Mouse (Mus musculus): ENCODE results near the gene Lrrn2. TPM values are rescaled to one million over a fixed set of nuclear protein-coding genes. Genes with fewer than 3 reads are reported as not detected.
A peak's percentile ranks its signal among the peaks of the same experiment; 100 is the strongest.

Lrrn2 gene
- total and polyA plus RNA-seq, 2 experiments from 2014 or later, result 44.6 to 90.9 TPM

DNA sequence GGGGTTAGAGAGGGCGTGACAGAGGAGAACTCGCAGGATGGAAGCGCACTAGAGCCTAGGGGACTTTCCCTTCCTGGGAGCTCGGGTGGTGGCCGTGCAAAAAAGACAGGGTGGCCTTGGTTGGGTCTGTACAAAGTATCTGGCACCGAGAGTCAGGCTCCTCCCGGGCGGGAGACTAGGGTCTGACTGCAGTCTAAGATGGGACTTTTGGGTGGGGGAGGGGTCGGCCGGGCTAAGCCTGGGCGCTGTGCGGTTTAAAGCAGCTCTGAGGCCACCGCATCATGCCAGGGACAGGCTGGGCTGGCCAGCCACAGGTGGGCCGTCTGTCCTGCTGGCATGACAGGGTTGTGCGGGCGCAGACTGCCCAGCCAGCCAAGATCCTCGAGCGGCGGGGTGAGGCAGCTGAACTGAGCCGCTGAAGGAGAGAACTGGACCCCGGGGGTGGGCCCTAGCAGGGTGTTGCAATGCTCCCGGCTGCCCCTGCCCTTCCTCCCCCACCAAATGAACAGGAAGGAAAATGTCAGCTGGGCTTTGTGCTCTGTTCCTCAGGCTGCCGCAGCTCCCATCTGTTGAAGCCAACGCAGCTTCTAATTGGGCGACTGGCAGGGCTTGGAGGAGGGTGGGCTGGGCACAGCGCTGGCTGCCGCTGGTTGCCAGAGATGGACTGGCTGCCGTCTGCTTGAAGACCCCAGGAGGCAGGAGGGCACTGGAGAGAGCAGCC lies 1.1 kb downstream of the Lrrn2 start:
- DNase-seq (peak; percentile 84), ATAC-seq (peak; percentile 87)
- Histone ChIP-seq H3K27me3 (ENCODE audit: insufficient read depth, low read length) (no peaks in the 10 kb centered on the region), H3K4me3 (ENCODE audit: low read depth, low read length) (peak overlapping the region; percentile 88), H3K36me3 (ENCODE audit: insufficient read depth) (no peaks in the 10 kb centered on the region), H3K9ac (peak overlapping the region; percentile 92), H3K27ac (ENCODE audit: low read depth, low read length) (peak overlapping the region; percentile 92), H3K9me3 (ENCODE audit: low read length) (no peaks in the 10 kb centered on the region), H3K4me2 (ENCODE audit: low read depth) (peak overlapping the region; percentile 84), H3K4me1 (ENCODE audit: insufficient read depth) (peaks cover 20% of the 10 kb centered on the region)
- peak; percentile 11; the same call in 1 of the 2 replicates for TF ChIP-seq CTCF (IDR thresholded peaks at IDR 0.05; ENCODE audit: low read depth)
- under 1% methylated on average over 28 of the region's 28 CpGs for whole genome bisulfite sequencing

DNA sequence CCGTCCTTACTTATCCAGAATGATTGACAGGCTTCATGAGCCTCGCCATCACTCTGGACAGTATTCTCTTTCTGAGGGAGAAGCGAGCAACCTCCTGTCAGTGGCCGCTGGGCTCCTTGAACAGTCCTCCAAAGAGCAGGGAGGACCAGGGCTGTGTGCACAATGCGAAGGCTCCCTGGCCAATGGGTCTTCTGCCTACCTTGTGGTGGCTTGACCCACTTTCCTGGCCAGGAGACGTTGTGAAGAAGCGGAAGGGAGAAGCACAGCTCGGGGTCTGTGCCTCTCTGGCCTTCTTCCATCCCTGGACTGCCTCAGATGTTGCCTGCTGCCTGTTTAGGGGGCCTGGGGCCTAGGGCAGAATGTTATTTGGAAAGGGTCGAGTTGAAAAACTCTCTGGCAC lies 1.8 kb downstream of the Lrrn2 start:
- peaks cover 20% of the 10 kb centered on the region for H3K4me1 ChIP-seq (ENCODE audit: insufficient read depth)
- H3K9ac ChIP-seq, result peak overlapping the region; percentile 92
- H3K27me3 ChIP-seq (ENCODE audit: insufficient read depth, low read length), result no peaks in the 10 kb centered on the region
- peak overlapping the region; percentile 84 for H3K4me2 ChIP-seq (ENCODE audit: low read depth)
- H3K9me3 ChIP-seq (ENCODE audit: low read length), result no peaks in the 10 kb centered on the region
- no peak for TF ChIP-seq CTCF (IDR thresholded peaks at IDR 0.05; ENCODE audit: low read depth)
- 24% methylated on average over 9 of the region's 9 CpGs for WGBS
- H3K4me3 ChIP-seq (ENCODE audit: low read depth, low read length), result peak overlapping the region; percentile 88
- no peak for DNase-seq
- no peak for ATAC-seq
- H3K27ac ChIP-seq (ENCODE audit: low read depth, low read length), result peak overlapping the region; percentile 92
- no peaks in the 10 kb centered on the region for H3K36me3 ChIP-seq (ENCODE audit: insufficient read depth)

DNA sequence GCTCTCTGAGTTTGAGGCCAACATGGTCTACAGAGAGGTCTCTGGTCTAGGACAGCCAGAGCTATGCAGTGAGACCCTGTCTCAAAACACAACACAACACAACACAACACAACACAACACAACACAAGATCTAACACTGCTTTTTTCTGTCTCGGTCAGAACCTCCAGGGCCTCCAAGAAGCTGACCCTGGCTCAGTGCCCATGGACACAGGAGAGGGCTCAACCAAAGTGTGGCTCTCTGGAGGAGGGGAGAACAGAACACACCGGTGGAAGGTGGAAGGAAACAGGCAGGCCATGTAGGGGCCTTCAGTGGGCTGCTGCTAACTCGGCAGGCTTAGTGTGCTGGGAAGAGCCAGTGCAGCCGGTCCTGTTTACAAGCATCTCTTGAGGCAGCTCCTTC lies 5.6 kb downstream of the Lrrn2 start:
- ATAC-seq (no peak), DNase-seq (no peak)
- no peak overlapping the region for H3K4me3 ChIP-seq (ENCODE audit: low read depth, low read length)
- H3K27me3 ChIP-seq (ENCODE audit: insufficient read depth, low read length), result no peaks in the 10 kb centered on the region
- 54% methylated on average over 4 of the region's 4 CpGs for WGBS
- no peak for TF ChIP-seq CTCF (IDR thresholded peaks at IDR 0.05; ENCODE audit: low read depth)
- no peaks in the 10 kb centered on the region for H3K9me3 ChIP-seq (ENCODE audit: low read length)
- no peak overlapping the region for H3K4me2 ChIP-seq (ENCODE audit: low read depth)
- peaks cover 17% of the 10 kb centered on the region for H3K4me1 ChIP-seq (ENCODE audit: insufficient read depth)
- H3K36me3 ChIP-seq (ENCODE audit: insufficient read depth), result peaks cover 9% of the 10 kb centered on the region
- no peak overlapping the region for H3K9ac ChIP-seq
- no peak overlapping the region for H3K27ac ChIP-seq (ENCODE audit: low read depth, low read length)

DNA sequence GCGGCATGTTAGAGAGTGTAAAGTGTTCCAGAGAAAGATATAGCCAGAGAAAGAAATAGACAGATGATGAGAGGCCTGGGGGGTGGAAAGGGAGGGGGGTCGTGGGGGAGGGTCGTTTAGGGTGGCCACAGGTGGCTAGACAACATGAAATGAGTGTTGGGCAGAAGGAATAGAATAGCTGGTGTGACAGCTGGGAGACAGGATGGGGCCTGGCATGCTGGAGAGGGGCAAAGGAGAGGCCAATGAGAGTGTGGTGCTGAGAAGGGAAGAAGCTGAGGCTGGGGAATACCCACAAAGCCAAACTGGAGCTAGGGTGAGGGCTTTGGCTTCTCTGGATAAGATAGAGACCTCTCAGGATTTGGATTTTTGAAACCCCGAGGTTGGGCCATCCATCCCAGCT lies 6.6 kb downstream of the Lrrn2 start:
- Histone ChIP-seq H3K4me2 (ENCODE audit: low read depth) (no peak overlapping the region), H3K4me3 (ENCODE audit: low read depth, low read length) (no peak overlapping the region), H3K4me1 (ENCODE audit: insufficient read depth) (peaks cover 17% of the 10 kb centered on the region), H3K27ac (ENCODE audit: low read depth, low read length) (no peak overlapping the region), H3K36me3 (ENCODE audit: insufficient read depth) (peaks cover 9% of the 10 kb centered on the region), H3K9me3 (ENCODE audit: low read length) (no peaks in the 10 kb centered on the region), H3K9ac (no peak overlapping the region), H3K27me3 (ENCODE audit: insufficient read depth, low read length) (no peaks in the 10 kb centered on the region)
- WGBS, result 55% methylated on average over 4 of the region's 4 CpGs
- no peak for ATAC-seq
- no peak for TF ChIP-seq CTCF (IDR thresholded peaks at IDR 0.05; ENCODE audit: low read depth)
- DNase-seq, result no peak

DNA sequence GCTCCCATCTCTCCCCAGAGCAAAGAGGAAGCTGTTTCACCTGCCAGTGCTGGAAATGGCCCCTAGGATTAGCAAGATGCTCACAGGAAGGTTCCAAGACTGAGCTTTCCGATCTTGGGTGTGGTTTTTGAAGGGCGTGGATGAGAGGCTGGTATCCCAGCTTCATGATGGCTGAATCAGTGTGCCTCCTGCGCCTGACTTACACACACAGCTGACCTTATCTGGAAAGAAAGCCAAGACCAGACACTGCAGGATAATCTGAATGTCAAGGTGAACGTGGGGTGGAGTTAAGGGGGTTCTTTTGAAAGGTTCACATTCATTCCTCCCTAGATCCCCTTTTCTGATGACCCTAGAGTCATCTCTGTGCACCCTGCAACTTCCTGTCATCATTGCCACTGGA lies 8.7 kb downstream of the Lrrn2 start:
- H3K9ac ChIP-seq, result no peak overlapping the region
- 85% methylated on average over 4 of the region's 4 CpGs for WGBS
- DNase-seq (no peak), ATAC-seq (no peak)
- peaks cover 5% of the 10 kb centered on the region; the same call in 1 of the 2 replicates for H3K4me1 ChIP-seq (ENCODE audit: insufficient read depth)
- H3K36me3 ChIP-seq (ENCODE audit: insufficient read depth), result peaks cover 27% of the 10 kb centered on the region
- no peak for TF ChIP-seq CTCF (IDR thresholded peaks at IDR 0.05; ENCODE audit: low read depth)
- no peak overlapping the region for H3K4me2 ChIP-seq (ENCODE audit: low read depth)
- no peak overlapping the region for H3K27ac ChIP-seq (ENCODE audit: low read depth, low read length)
- no peaks in the 10 kb centered on the region for H3K27me3 ChIP-seq (ENCODE audit: insufficient read depth, low read length)
- H3K4me3 ChIP-seq (ENCODE audit: low read depth, low read length), result no peak overlapping the region
- no peaks in the 10 kb centered on the region for H3K9me3 ChIP-seq (ENCODE audit: low read length)

DNA sequence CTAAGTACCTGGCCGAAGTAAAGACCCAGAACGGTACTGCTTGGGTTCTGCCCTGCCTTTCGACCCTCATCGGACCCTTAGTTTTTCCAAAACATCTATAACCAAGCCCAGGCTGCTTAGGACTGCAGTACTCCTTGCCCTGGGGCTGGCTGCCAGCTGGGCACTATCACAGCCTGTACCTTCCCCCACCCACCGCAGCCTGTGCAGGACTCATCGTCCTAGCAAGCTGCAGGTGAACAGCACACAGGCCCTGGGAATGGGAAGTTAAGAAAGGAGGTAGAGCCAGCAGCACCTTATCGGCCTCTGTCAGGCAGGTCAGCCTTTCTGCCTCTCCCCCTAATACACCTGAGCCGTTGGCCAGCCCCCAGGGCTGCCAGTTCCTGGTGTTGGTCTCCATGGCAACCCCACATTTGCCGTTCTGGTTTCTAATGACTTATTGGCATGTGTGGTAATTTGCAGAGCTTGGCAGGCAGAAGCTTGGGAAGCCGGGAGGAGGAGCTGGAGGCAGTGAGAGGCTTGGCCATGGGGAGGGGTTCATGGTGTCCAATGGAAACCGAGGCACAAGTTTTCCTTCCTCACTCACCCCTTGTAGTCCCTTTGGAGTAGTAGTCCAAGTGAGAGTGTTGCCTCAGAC lies 10.2 kb downstream of the Lrrn2 start:
- no peak overlapping the region for H3K4me3 ChIP-seq (ENCODE audit: low read depth, low read length)
- ATAC-seq (peak; percentile 39), DNase-seq (peak; percentile 42)
- H3K9ac ChIP-seq, result no peak overlapping the region
- H3K27me3 ChIP-seq (ENCODE audit: insufficient read depth, low read length), result no peaks in the 10 kb centered on the region
- no peak for TF ChIP-seq CTCF (IDR thresholded peaks at IDR 0.05; ENCODE audit: low read depth)
- H3K4me1 ChIP-seq (ENCODE audit: insufficient read depth), result peaks cover 5% of the 10 kb centered on the region; the same call in 1 of the 2 replicates
- no peak overlapping the region for H3K4me2 ChIP-seq (ENCODE audit: low read depth)
- H3K9me3 ChIP-seq (ENCODE audit: low read length), result no peaks in the 10 kb centered on the region
- H3K27ac ChIP-seq (ENCODE audit: low read depth, low read length), result no peak overlapping the region
- 57% methylated on average over 11 of the region's 11 CpGs for WGBS
- peaks cover 37% of the 10 kb centered on the region for H3K36me3 ChIP-seq (ENCODE audit: insufficient read depth)

DNA sequence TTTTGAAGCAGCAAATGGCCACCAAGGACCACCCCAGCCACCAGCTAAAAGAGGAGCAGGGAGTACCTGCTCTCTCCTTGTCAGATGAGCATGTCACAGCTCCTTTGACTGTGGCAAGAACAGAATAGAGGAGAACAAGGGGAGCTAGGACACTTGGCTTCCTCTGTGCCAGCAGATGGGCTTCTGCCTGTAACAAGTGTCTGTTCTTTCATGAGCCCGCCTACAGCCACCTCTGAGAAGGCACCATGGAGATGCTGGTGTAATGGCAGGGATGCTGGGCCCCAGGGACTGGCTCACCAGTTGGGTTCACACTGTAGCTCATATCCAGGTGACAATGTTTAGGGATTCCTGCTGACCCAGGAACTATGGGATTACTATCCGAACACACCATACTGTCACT lies 12.0 kb downstream of the Lrrn2 start:
- DNase-seq (no peak), ATAC-seq (no peak)
- Histone ChIP-seq H3K9me3 (ENCODE audit: low read length) (no peaks in the 10 kb centered on the region), H3K27me3 (ENCODE audit: insufficient read depth, low read length) (no peaks in the 10 kb centered on the region), H3K9ac (no peak overlapping the region), H3K4me2 (ENCODE audit: low read depth) (no peak overlapping the region), H3K36me3 (ENCODE audit: insufficient read depth) (peaks cover 47% of the 10 kb centered on the region), H3K4me1 (ENCODE audit: insufficient read depth) (peaks cover 5% of the 10 kb centered on the region; the same call in 1 of the 2 replicates), H3K4me3 (ENCODE audit: low read depth, low read length) (no peak overlapping the region), H3K27ac (ENCODE audit: low read depth, low read length) (no peak overlapping the region)
- TF ChIP-seq CTCF (IDR thresholded peaks at IDR 0.05; ENCODE audit: low read depth), result no peak
- WGBS, result 76% methylated on average over 2 of the region's 2 CpGs

Data from forebrain, postnatal 0 days (tissue).